Mouse (Mus musculus) kidney, embryonic 15.5 days (tissue): Measurements from ENCODE around the gene Abhd8. TPM values are rescaled to one million over a fixed set of nuclear protein-coding genes. Genes with fewer than 3 reads are reported as not detected.

Experiments used
- ATAC-seq: fragments of 200-750 bp; cut with Nextera tagmentation; replicated peaks from 2 replicates; pipeline ENCODE4 v1.8.0; 2017; ENCODE audit warnings: moderate TSS enrichment; ENCODE audit not compliant: low FRiP score
- H3K27ac ChIP-seq: fragments of 300-500 bp; sonication (generic); 2 replicates; pipeline ENCODE4 v1.5.1; 2015; ENCODE audit warnings: mild to moderate bottlenecking, inconsistent platforms
- H3K27me3 ChIP-seq: fragments of 300-500 bp; sonication (generic); 2 replicates; pipeline ENCODE4 v1.6.1; 2015; ENCODE audit warnings: inconsistent platforms
- H3K36me3 ChIP-seq: fragments of 300-500 bp; sonication (generic); 2 replicates; pipeline ENCODE4 v1.6.1; 2015; ENCODE audit warnings: inconsistent platforms
- H3K4me1 ChIP-seq: fragments of 300-500 bp; sonication (generic); 2 replicates; pipeline ENCODE4 v1.6.1; 2015; ENCODE audit warnings: inconsistent platforms
- H3K4me2 ChIP-seq: fragments of 300-500 bp; sonication (generic); 2 replicates; pipeline ENCODE4 v1.6.1; 2015; ENCODE audit warnings: moderate library complexity, mild to moderate bottlenecking, inconsistent platforms
- H3K4me3 ChIP-seq: fragments of 300-500 bp; sonication (generic); replicated peaks from 2 replicates; pipeline ENCODE4 v1.5.1; 2015; ENCODE audit warnings: mild to moderate bottlenecking, inconsistent platforms
- H3K9ac ChIP-seq: fragments of 300-500 bp; sonication (generic); 2 replicates; pipeline ENCODE4 v1.6.1; 2015; ENCODE audit warnings: mild to moderate bottlenecking, inconsistent platforms
- H3K9me3 ChIP-seq: fragments of 300-500 bp; sonication (generic); replicated peaks from 2 replicates; pipeline ENCODE4 v1.6.1; 2016; ENCODE audit warnings: inconsistent platforms
- WGBS: fragments of 180-500 bp; shearing (Covaris S2); methylation state at CpG from one replicate; pipeline ENCODE4 v1.1.7; 2015; ENCODE audit warnings: mixed read lengths; 5-methylcytosine and 5-hydroxymethylcytosine counted together
- polyA plus RNA-seq: library from polyadenylated mRNA; unstranded; fragments of >200 nt; fragmentation: Nextera tagmentation; extraction: Ambion mirVana; gene quantifications from 2 replicates; pipeline ENCODE4 v1.2.1, GENCODE M21; 2015

Abhd8 gene
- polyA plus RNA-seq, 1 experiment from 2014 or later, result 47.0 TPM

- Histone ChIP-seq H3K9ac (no peak overlapping the region), H3K4me1 (peaks cover 58% of the 10 kb centered on the region)
- ATAC-seq, result no peak
These were observed 32.4 kb upstream of the Abhd8 start for GRCm38 (mm10) chr8:71495811-71496210.

GRCm38 (mm10) chr8:71495039-71495438 is 31.6 kb upstream of the Abhd8 start:
- H3K9me3 ChIP-seq, result no peaks in the 10 kb centered on the region
- H3K9ac ChIP-seq, result no peak overlapping the region
- peak; percentile 24; the same call in 1 of the 2 replicates for ATAC-seq
- peak overlapping the region; percentile 90 for H3K27ac ChIP-seq
- H3K36me3 ChIP-seq, result peaks cover 43% of the 10 kb centered on the region
- H3K27me3 ChIP-seq, result no peaks in the 10 kb centered on the region
- H3K4me3 ChIP-seq, result no peak overlapping the region
- peak overlapping the region; percentile 35; the same call in 1 of the 2 replicates for H3K4me2 ChIP-seq
- 19% methylated on average over 16 of the region's 16 CpGs for WGBS
- peaks cover 52% of the 10 kb centered on the region for H3K4me1 ChIP-seq

More at GRCm38 (mm10) chr8:71495811-71496210, 32.4 kb upstream of the Abhd8 start:
- Histone ChIP-seq H3K27me3 (no peaks in the 10 kb centered on the region), H3K9me3 (no peaks in the 10 kb centered on the region), H3K27ac (peak overlapping the region; percentile 90), H3K4me3 (no peak overlapping the region), H3K36me3 (peaks cover 35% of the 10 kb centered on the region), H3K4me2 (no peak overlapping the region; the same call in 1 of the 2 replicates)
- 81% methylated on average over 5 of the region's 5 CpGs for WGBS

- Histone ChIP-seq H3K4me1 (peaks cover 48% of the 10 kb centered on the region), H3K36me3 (peaks cover 36% of the 10 kb centered on the region), H3K27ac (peak overlapping the region; percentile 96), H3K4me2 (peak overlapping the region; percentile 100), H3K27me3 (no peaks in the 10 kb centered on the region), H3K9ac (peak overlapping the region; percentile 88), H3K4me3 (peak overlapping the region; percentile 87), H3K9me3 (no peaks in the 10 kb centered on the region)
- WGBS, result under 1% methylated on average over 22 of the region's 22 CpGs
- ATAC-seq, result peak; percentile 81
These were observed 25.0 kb upstream of the Abhd8 start for GRCm38 (mm10) chr8:71488454-71488853.

GRCm38 (mm10) chr8:71487691-71488445 is 24.4 kb upstream of the Abhd8 start, which contains the start of gene Gtpbp3:
Gene Gtpbp3 (plus strand): TSS chr8:71488103.
- ATAC-seq, result peak; percentile 50
- no peaks in the 10 kb centered on the region for H3K9me3 ChIP-seq
- peak within 1 kb of the TSS; percentile 96 for H3K27ac ChIP-seq
- peak within 1 kb of the TSS; percentile 87 for H3K4me3 ChIP-seq
- under 1% methylated on average over 33 of the region's 33 CpGs for WGBS
- peaks cover 48% of the 10 kb centered on the region for H3K4me1 ChIP-seq
- no peaks in the 10 kb centered on the region for H3K27me3 ChIP-seq
- peak within 1 kb of the TSS; percentile 100 for H3K4me2 ChIP-seq
- H3K36me3 ChIP-seq, result peaks cover 36% of the 10 kb centered on the region
- H3K9ac ChIP-seq, result peak within 1 kb of the TSS; percentile 88

GRCm38 (mm10) chr8:71486136-71486529 is 22.7 kb upstream of the Abhd8 start:
- WGBS, result 15% methylated on average over 7 of the region's 7 CpGs

GRCm38 (mm10) chr8:71485142-71486135 is 22.0 kb upstream of the Abhd8 start, which contains the start of gene Ano8:
Gene Ano8 (minus strand): TSS chr8:71485963.
- peak within 1 kb of the TSS; percentile 93 for H3K4me2 ChIP-seq
- peak within 1 kb of the TSS; percentile 85 for H3K4me3 ChIP-seq
- H3K36me3 ChIP-seq, result peaks cover 30% of the 10 kb centered on the region
- H3K9me3 ChIP-seq, result no peaks in the 10 kb centered on the region
- peaks cover 62% of the 10 kb centered on the region for H3K4me1 ChIP-seq
- WGBS, result 5% methylated on average over 55 of the region's 58 CpGs
- H3K27me3 ChIP-seq, result no peaks in the 10 kb centered on the region
- peak within 1 kb of the TSS; percentile 82 for H3K9ac ChIP-seq
- H3K27ac ChIP-seq, result peak within 1 kb of the TSS; percentile 86
- peak; percentile 50 for ATAC-seq

More at GRCm38 (mm10) chr8:71486136-71486529, 22.7 kb upstream of the Abhd8 start:
- peak overlapping the region; percentile 93 for H3K4me2 ChIP-seq
- H3K27ac ChIP-seq, result peak overlapping the region; percentile 48; the same call in 1 of the 2 replicates
- no peaks in the 10 kb centered on the region for H3K9me3 ChIP-seq
- no peak overlapping the region for H3K9ac ChIP-seq
- peaks cover 55% of the 10 kb centered on the region for H3K4me1 ChIP-seq
- H3K4me3 ChIP-seq, result peak overlapping the region; percentile 85
- H3K27me3 ChIP-seq, result no peaks in the 10 kb centered on the region
- peaks cover 32% of the 10 kb centered on the region for H3K36me3 ChIP-seq
- no peak for ATAC-seq

- no peaks in the 10 kb centered on the region for H3K9me3 ChIP-seq
- WGBS, result 92% methylated on average over 19 of the region's 19 CpGs
- H3K36me3 ChIP-seq, result peaks cover 27% of the 10 kb centered on the region
- H3K4me1 ChIP-seq, result peaks cover 63% of the 10 kb centered on the region
- peak overlapping the region; percentile 82; the same call in 1 of the 2 replicates for H3K9ac ChIP-seq
- H3K4me3 ChIP-seq, result peak overlapping the region; percentile 85
- no peak overlapping the region for H3K27ac ChIP-seq
- peak overlapping the region; percentile 93 for H3K4me2 ChIP-seq
- H3K27me3 ChIP-seq, result no peaks in the 10 kb centered on the region
- no peak for ATAC-seq
These were observed 21.3 kb upstream of the Abhd8 start for GRCm38 (mm10) chr8:71484736-71485135.

- no peak for ATAC-seq
- no peak overlapping the region for H3K9ac ChIP-seq
- 54% methylated on average over 8 of the region's 8 CpGs for WGBS
- no peak overlapping the region for H3K27ac ChIP-seq
- H3K4me2 ChIP-seq, result no peak overlapping the region
- H3K4me1 ChIP-seq, result peaks cover 55% of the 10 kb centered on the region
- H3K36me3 ChIP-seq, result peaks cover 32% of the 10 kb centered on the region
- H3K4me3 ChIP-seq, result peak overlapping the region; percentile 85; the same call in 1 of the 2 replicates
- no peaks in the 10 kb centered on the region for H3K27me3 ChIP-seq
- H3K9me3 ChIP-seq, result no peaks in the 10 kb centered on the region
These were observed 20.5 kb upstream of the Abhd8 start for GRCm38 (mm10) chr8:71483932-71484331.

- peaks cover 54% of the 10 kb centered on the region for H3K36me3 ChIP-seq
- no peak overlapping the region for H3K4me3 ChIP-seq
- no peak overlapping the region for H3K4me2 ChIP-seq
- no peak overlapping the region for H3K9ac ChIP-seq
- no peak overlapping the region for H3K27ac ChIP-seq
- no peak for ATAC-seq
- H3K4me1 ChIP-seq, result peaks cover 41% of the 10 kb centered on the region
- H3K9me3 ChIP-seq, result no peaks in the 10 kb centered on the region
- 93% methylated on average over 11 of the region's 11 CpGs for WGBS
- no peaks in the 10 kb centered on the region for H3K27me3 ChIP-seq
These were observed 15.5 kb upstream of the Abhd8 start for GRCm38 (mm10) chr8:71478943-71479342.

GRCm38 (mm10) chr8:71477196-71477845 is 13.9 kb upstream of the Abhd8 start:
- Histone ChIP-seq H3K36me3 (peaks cover 62% of the 10 kb centered on the region), H3K9ac (peak overlapping the region; percentile 64), H3K4me1 (peaks cover 40% of the 10 kb centered on the region), H3K4me3 (peak overlapping the region; percentile 58), H3K27ac (peak overlapping the region; percentile 90; the same call in 1 of the 2 replicates), H3K27me3 (no peaks in the 10 kb centered on the region), H3K4me2 (peak overlapping the region; percentile 92), H3K9me3 (no peaks in the 10 kb centered on the region)
- WGBS, result 53% methylated on average over 14 of the region's 14 CpGs
- ATAC-seq, result no peak
